Mouse (Mus musculus): ENCODE measurements around the gene Med13. TPM values are rescaled to one million over a fixed set of nuclear protein-coding genes. Genes with fewer than 3 reads are reported as not detected.

Med13 gene
- polyA plus RNA-seq (2014; fragmentation: Nextera tagmentation; extraction: Ambion mirVana): 14.0 and 14.6 TPM in 2 replicates

DNA sequence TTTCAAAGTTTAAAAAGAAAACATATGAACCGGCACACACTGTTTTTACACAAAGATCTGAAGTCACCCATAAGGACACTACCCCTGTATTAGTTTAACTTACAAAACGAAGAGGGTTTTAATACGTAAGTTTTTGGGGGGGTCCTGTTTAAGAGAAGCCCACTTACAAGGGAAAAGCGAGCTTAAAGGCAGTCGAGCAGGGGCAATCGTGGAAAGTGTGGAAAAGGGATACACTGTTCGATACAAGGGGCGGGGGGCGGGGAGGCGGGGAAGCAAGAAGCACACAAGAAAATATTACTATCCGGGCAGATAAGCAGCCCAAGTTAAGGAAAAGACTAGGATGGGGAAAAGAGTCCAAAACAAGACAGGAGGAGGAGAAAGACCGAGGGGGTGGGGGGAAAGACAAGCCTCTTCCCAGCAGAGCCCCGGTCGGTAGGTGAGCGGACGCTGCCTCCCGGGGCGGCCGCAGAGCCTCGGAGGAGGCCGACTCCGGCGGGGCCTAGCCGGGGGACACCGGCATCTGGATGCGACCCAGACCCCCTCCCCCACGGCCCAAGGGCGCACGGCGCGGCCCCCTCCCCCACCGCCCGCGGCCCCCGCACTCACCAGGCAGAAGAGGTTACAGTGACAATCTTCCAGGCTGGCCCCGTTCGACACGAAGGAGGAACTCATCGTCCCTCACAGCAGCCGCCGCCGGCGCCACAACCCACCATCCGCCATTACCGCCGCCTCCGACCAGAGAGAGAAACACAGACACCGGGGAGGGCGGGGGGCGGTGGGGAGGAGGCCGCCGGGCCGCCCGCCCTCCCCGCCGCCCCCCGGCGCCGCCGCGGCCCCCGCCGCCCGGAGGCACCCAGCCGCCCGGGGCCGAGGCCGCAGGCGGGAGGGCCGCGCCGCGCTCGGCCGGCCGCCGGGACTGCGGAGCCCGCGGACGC is at the start of gene Med13:
Gene Med13, minus strand, starts transcription at position 749 of the 935 bp plus-strand sequence.
- Histone ChIP-seq H3K9ac (ENCODE audit: low read length) (peak within 1 kb of the TSS; percentile 96), H3K4me1 (ENCODE audit: control insufficient read depth, insufficient read depth, low read length) (peaks cover 7% of the 10 kb centered on the region), H3K27ac (ENCODE audit: low read depth, low read length) (peak within 1 kb of the TSS; percentile 96), H3K4me2 (ENCODE audit: low read depth) (peak within 1 kb of the TSS; percentile 78), H3K27me3 (ENCODE audit: control insufficient read depth, insufficient read depth, low read length) (no peaks in the 10 kb centered on the region), H3K4me3 (ENCODE audit: low read depth, low read length) (peak within 1 kb of the TSS; percentile 84), H3K36me3 (ENCODE audit: control insufficient read depth, insufficient read depth, low read length) (no peaks in the 10 kb centered on the region), H3K9me3 (ENCODE audit: control insufficient read depth, low read length) (no peaks in the 10 kb centered on the region)
- 0 out of 2 replicates have a peak, but pooled peaks have one; percentile 32 for ATAC-seq (ENCODE audit: insufficient read depth, low FRiP score, low TSS enrichment)
- under 1% methylated on average over 75 of the region's 81 CpGs for WGBS
- peak; percentile 73 for DNase-seq (ENCODE audit: low spot score)

DNA sequence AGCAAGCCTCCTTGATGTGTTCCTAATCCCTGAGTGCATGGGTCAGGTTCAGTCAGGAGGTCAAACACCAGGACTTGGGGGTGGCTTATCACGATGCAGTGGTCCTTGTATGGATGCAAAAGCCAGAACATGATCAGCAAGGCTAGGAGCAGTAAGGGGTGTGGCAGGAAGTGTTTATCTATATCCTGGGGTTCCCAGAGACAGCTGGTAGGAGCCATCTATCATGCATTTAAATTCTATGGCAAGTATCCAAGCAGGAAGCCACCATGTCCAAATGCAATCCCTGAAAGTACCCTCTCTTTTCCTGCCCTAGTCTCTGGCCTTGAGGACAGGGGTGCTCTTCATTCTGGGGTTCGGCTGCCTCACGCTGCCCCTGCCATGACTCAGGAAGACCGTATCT is 47.2 kb upstream of the Med13 start:
- H3K9me3 ChIP-seq (ENCODE audit: control insufficient read depth, low read length): no peaks in the 10 kb centered on the region
- no peaks in the 10 kb centered on the region for H3K4me1 ChIP-seq (ENCODE audit: control insufficient read depth, insufficient read depth, low read length)
- H3K36me3 ChIP-seq (ENCODE audit: control insufficient read depth, insufficient read depth, low read length): no peaks in the 10 kb centered on the region
- no peaks in the 10 kb centered on the region for H3K27me3 ChIP-seq (ENCODE audit: control insufficient read depth, insufficient read depth, low read length)
- ATAC-seq (ENCODE audit: insufficient read depth, low FRiP score, low TSS enrichment) (no peak), DNase-seq (ENCODE audit: low spot score) (no peak)
- H3K4me3 ChIP-seq (ENCODE audit: low read depth, low read length): no peak overlapping the region
- H3K27ac ChIP-seq (ENCODE audit: low read depth, low read length): no peak overlapping the region
- H3K4me2 ChIP-seq (ENCODE audit: low read depth): no peak overlapping the region
- H3K9ac ChIP-seq (ENCODE audit: low read length): no peak overlapping the region
- WGBS: 89% methylated on average over 4 of the region's 4 CpGs

DNA sequence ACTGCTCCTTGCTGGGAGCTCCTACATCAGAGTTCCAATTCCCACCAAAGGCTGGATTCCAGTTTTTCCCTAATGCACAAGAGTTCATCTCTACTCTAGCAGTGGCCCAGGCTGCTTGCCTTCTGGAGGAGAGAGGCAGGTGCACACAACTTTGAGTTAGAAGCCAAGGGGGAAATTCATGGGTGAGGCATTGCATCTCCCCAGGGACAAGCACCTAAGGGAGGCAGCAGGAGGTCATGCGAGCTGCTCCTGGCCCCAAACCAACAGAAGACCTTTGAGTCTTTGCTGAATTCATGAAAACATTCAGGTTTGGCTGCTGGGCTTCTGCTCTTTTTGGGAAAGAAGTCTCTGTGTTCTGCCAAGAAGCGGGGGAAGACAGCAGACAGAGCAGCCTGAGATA is 46.4 kb upstream of the Med13 start:
- H3K9ac ChIP-seq (ENCODE audit: low read length): no peak overlapping the region
- no peaks in the 10 kb centered on the region for H3K36me3 ChIP-seq (ENCODE audit: control insufficient read depth, insufficient read depth, low read length)
- H3K4me1 ChIP-seq (ENCODE audit: control insufficient read depth, insufficient read depth, low read length): no peaks in the 10 kb centered on the region
- H3K4me3 ChIP-seq (ENCODE audit: low read depth, low read length): no peak overlapping the region
- no peaks in the 10 kb centered on the region for H3K27me3 ChIP-seq (ENCODE audit: control insufficient read depth, insufficient read depth, low read length)
- ATAC-seq (ENCODE audit: insufficient read depth, low FRiP score, low TSS enrichment) (no peak), DNase-seq (ENCODE audit: low spot score) (no peak)
- no peak overlapping the region for H3K27ac ChIP-seq (ENCODE audit: low read depth, low read length)
- H3K9me3 ChIP-seq (ENCODE audit: control insufficient read depth, low read length): no peaks in the 10 kb centered on the region
- H3K4me2 ChIP-seq (ENCODE audit: low read depth): no peak overlapping the region
- WGBS: 83% methylated on average over 2 of the region's 2 CpGs

DNA sequence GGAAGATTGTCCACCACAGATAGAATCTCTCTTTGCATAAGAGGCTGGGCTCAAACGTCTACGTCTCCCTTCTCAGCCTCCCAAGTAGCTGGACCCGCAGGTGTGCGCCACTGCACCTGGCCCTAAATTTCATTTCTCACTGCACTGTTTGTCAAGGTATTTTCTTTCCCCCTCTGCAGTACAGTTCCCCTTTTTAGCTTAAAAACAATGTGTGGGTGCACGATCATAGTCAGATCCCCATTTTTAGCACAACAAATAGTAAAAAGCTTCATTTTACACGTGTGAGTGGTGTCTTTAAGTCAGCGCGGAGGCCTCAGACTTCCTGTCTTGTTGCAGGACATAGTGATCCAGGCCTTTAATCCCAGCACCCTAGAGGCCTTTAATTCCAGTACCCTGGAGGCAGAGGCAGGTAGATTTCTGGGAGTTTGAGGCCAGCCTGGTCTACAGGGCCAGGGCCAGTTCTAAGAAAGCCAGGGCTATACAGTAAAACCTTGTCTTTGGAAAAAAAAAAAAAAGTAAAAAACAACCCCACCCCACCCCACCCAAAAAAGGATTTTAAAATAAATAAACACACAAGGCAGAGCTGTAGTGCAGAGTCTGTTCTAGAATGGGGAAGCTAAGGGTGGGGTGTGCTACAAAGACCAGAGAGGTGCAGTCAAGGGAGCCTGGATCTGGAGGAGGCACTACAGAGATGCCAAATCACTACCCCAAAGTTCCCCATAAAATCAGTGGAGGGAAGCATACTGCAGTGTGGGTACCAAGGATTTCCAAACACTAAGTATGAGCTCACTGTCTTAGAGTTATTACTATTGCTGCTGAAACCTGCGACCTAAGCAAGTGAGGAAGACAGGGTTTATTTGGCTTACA is 42.1 kb upstream of the Med13 start:
- 91% methylated on average over 9 of the region's 9 CpGs for WGBS

DNA sequence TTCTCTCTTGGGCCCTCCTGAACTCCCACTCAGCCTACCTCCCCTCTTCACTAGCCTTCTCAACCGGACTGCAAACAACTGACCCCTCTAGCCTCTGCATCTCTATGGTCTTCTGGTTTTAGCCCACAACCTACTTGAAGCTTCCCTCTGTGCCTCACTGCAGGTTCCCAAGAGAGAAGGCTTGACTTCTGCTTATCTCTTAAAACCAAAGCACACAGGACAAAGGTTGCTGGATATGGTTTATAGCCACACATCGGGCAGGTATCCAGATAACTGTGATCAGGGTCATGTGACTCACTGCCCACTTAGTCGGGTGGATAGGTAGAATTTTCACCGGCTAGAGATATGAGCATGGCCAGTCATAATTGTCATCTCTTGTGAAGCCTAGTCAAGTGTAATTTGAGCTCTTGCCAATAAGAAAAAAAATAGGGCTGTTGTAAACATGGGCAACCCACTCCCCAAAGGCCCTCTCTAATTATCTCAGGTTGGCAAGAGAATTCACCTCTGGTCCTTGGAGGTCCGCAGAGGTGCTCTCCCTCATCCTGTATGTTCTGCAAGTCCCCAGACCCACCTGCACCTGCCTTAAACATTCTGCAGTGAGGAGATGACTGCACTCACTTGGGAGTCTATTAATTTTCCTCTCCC is 39.7 kb upstream of the Med13 start:
- no peaks in the 10 kb centered on the region for H3K4me1 ChIP-seq (ENCODE audit: control insufficient read depth, insufficient read depth, low read length)
- WGBS: 80% methylated on average over 5 of the region's 5 CpGs
- H3K27ac ChIP-seq (ENCODE audit: low read depth, low read length): no peak overlapping the region
- no peaks in the 10 kb centered on the region for H3K36me3 ChIP-seq (ENCODE audit: control insufficient read depth, insufficient read depth, low read length)
- H3K4me2 ChIP-seq (ENCODE audit: low read depth): no peak overlapping the region
- H3K9me3 ChIP-seq (ENCODE audit: control insufficient read depth, low read length): no peaks in the 10 kb centered on the region
- no peak overlapping the region for H3K9ac ChIP-seq (ENCODE audit: low read length)
- ATAC-seq (ENCODE audit: insufficient read depth, low FRiP score, low TSS enrichment) (no peak), DNase-seq (ENCODE audit: low spot score) (no peak)
- H3K4me3 ChIP-seq (ENCODE audit: low read depth, low read length): no peak overlapping the region
- H3K27me3 ChIP-seq (ENCODE audit: control insufficient read depth, insufficient read depth, low read length): no peaks in the 10 kb centered on the region

More for the DNA sequence above, 42.1 kb upstream of the Med13 start:
- Histone ChIP-seq H3K9ac (ENCODE audit: low read length) (no peak overlapping the region), H3K4me2 (ENCODE audit: low read depth) (no peak overlapping the region), H3K4me3 (ENCODE audit: low read depth, low read length) (no peak overlapping the region), H3K27ac (ENCODE audit: low read depth, low read length) (no peak overlapping the region), H3K27me3 (ENCODE audit: control insufficient read depth, insufficient read depth, low read length) (no peaks in the 10 kb centered on the region), H3K36me3 (ENCODE audit: control insufficient read depth, insufficient read depth, low read length) (no peaks in the 10 kb centered on the region), H3K9me3 (ENCODE audit: control insufficient read depth, low read length) (no peaks in the 10 kb centered on the region), H3K4me1 (ENCODE audit: control insufficient read depth, insufficient read depth, low read length) (no peaks in the 10 kb centered on the region)
- ATAC-seq (ENCODE audit: insufficient read depth, low FRiP score, low TSS enrichment) (no peak), DNase-seq (ENCODE audit: low spot score) (no peak)

DNA sequence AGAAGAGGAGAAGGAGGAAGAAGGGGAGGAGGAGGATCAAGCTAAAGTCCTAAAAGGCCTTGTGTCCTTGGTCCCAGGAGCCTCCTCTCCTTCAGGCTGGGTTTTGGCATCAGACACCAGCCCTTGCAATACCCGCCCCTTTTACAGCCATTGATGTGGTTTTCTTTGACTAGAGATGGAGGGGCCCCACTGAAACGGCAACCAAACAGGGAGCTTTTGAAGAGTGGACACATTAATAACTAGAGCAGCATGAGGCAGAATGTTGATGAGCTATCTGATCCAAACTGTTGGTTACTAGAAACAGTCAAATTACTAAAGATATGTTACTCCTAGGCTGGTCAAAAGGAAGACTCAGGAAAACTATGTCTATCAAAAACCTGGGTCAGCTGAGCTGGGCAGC is 39.1 kb upstream of the Med13 start:
- Histone ChIP-seq H3K4me2 (ENCODE audit: low read depth) (no peak overlapping the region), H3K9ac (ENCODE audit: low read length) (no peak overlapping the region), H3K4me3 (ENCODE audit: low read depth, low read length) (no peak overlapping the region), H3K4me1 (ENCODE audit: control insufficient read depth, insufficient read depth, low read length) (no peaks in the 10 kb centered on the region), H3K27ac (ENCODE audit: low read depth, low read length) (no peak overlapping the region), H3K27me3 (ENCODE audit: control insufficient read depth, insufficient read depth, low read length) (no peaks in the 10 kb centered on the region), H3K36me3 (ENCODE audit: control insufficient read depth, insufficient read depth, low read length) (no peaks in the 10 kb centered on the region), H3K9me3 (ENCODE audit: control insufficient read depth, low read length) (no peaks in the 10 kb centered on the region)
- no peak for DNase-seq (ENCODE audit: low spot score)
- no peak for ATAC-seq (ENCODE audit: insufficient read depth, low FRiP score, low TSS enrichment)
- WGBS: 23% methylated on average over 2 of the region's 2 CpGs

DNA sequence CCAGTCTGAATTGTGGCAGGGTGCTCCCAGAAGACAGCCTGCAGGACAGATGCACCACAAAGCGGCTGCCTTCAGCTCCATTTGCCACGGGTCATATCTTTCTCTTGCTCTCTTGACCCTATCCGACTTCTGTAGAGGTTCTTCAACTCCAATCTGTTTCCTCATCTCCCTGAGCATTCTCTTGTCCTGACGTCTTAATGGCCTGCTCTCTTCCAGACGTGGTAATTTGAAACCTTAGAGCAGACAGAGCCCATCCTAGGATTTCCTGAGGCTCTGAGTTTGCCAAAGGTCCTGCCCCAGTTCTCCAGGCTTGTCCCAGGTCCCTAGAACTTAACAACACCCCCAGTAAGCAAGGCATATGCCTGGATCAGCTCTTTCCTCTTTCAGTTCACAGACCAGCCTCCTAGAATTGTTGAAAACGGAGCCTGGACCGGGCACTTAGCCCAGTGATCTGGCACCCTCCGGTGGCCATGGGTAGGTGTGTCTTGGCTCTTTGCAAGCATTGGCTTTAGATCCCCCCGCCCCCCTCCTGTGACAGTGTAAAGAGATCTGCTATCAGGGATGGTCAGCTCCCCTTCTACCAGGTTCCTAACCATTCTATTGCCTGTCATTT is 38.2 kb upstream of the Med13 start:
- Histone ChIP-seq H3K27ac (ENCODE audit: low read depth, low read length) (no peak overlapping the region), H3K4me1 (ENCODE audit: control insufficient read depth, insufficient read depth, low read length) (no peaks in the 10 kb centered on the region), H3K27me3 (ENCODE audit: control insufficient read depth, insufficient read depth, low read length) (no peaks in the 10 kb centered on the region), H3K9me3 (ENCODE audit: control insufficient read depth, low read length) (no peaks in the 10 kb centered on the region), H3K9ac (ENCODE audit: low read length) (no peak overlapping the region), H3K4me2 (ENCODE audit: low read depth) (no peak overlapping the region), H3K36me3 (ENCODE audit: control insufficient read depth, insufficient read depth, low read length) (no peaks in the 10 kb centered on the region), H3K4me3 (ENCODE audit: low read depth, low read length) (no peak overlapping the region)
- ATAC-seq (ENCODE audit: insufficient read depth, low FRiP score, low TSS enrichment) (no peak), DNase-seq (ENCODE audit: low spot score) (peak; percentile 30)
- 3% methylated on average over 9 of the region's 9 CpGs for WGBS

DNA sequence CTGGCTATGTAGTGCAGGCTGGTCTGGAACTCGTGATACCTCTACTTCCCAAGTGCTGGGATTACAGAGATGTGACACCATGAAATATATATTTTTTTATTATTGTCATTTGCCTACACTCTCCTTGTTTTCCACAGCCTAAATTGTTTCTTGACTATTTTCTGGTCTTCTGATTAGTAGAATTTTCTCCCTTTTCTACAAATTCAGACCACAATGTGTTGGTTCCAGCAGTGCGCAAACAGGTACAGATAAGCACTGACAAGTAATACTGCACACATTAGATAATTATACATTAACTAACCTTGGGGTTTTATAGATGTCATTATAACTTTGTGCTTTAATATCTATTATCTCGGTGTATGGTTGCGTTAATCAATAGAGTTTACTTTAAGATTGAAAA is 37.7 kb upstream of the Med13 start:
- Histone ChIP-seq H3K27me3 (ENCODE audit: control insufficient read depth, insufficient read depth, low read length) (no peaks in the 10 kb centered on the region), H3K9ac (ENCODE audit: low read length) (no peak overlapping the region), H3K4me3 (ENCODE audit: low read depth, low read length) (no peak overlapping the region), H3K4me1 (ENCODE audit: control insufficient read depth, insufficient read depth, low read length) (no peaks in the 10 kb centered on the region), H3K27ac (ENCODE audit: low read depth, low read length) (no peak overlapping the region), H3K4me2 (ENCODE audit: low read depth) (no peak overlapping the region), H3K36me3 (ENCODE audit: control insufficient read depth, insufficient read depth, low read length) (no peaks in the 10 kb centered on the region), H3K9me3 (ENCODE audit: control insufficient read depth, low read length) (no peaks in the 10 kb centered on the region)
- DNase-seq (ENCODE audit: low spot score) (no peak), ATAC-seq (ENCODE audit: insufficient read depth, low FRiP score, low TSS enrichment) (no peak)
- 78% methylated on average over 4 of the region's 4 CpGs for WGBS
